Mouse (Mus musculus) heart, adult 2 months (tissue): ENCODE data around the gene Tmem80.

ENCODE experiments used
- CTCF ChIP-seq: fragments of 200-600 bp; IDR thresholded peaks from 2 replicates; pipeline ENCODE4 v1.8.1; 2022; ENCODE audit warnings: antibody characterized with exemption, mild to moderate bottlenecking, moderate library complexity
- POLR2A ChIP-seq: fragments of 200-500 bp; IDR thresholded peaks from 2 replicates; pipeline ENCODE4 v1.6.1; 2011; ENCODE audit warnings: mild to moderate bottlenecking, low read depth, low read length, control low read depth; ENCODE audit not compliant: insufficient read depth

GRCm38 (mm10) chr7:141351061-141351460 is 23.5 kb downstream of the Tmem80 start:
- TF ChIP-seq CTCF (no peak), POLR2A (no peak)
